Mouse (Mus musculus) testis, adult 10 weeks (tissue): ENCODE measurements around the gene Zkscan16. TPM values are rescaled to one million over a fixed set of nuclear protein-coding genes. Genes with fewer than 3 reads are reported as not detected.

Experiments used
- polyA plus RNA-seq: library from polyadenylated mRNA; stranded (reverse); fragments of 350-450 nt; fragmentation: Illumina TruSeq; extraction: RNeasy Lipid Tissue Mini Kit (QIAGEN cat#74804); gene quantifications from one replicate; pipeline ENCODE4 v1.2.3, GENCODE M21; 2014; ENCODE audit warnings: low read depth, low replicate concordance

Gene Zkscan16
- polyA plus RNA-seq, result 1.4 TPM

DNA sequence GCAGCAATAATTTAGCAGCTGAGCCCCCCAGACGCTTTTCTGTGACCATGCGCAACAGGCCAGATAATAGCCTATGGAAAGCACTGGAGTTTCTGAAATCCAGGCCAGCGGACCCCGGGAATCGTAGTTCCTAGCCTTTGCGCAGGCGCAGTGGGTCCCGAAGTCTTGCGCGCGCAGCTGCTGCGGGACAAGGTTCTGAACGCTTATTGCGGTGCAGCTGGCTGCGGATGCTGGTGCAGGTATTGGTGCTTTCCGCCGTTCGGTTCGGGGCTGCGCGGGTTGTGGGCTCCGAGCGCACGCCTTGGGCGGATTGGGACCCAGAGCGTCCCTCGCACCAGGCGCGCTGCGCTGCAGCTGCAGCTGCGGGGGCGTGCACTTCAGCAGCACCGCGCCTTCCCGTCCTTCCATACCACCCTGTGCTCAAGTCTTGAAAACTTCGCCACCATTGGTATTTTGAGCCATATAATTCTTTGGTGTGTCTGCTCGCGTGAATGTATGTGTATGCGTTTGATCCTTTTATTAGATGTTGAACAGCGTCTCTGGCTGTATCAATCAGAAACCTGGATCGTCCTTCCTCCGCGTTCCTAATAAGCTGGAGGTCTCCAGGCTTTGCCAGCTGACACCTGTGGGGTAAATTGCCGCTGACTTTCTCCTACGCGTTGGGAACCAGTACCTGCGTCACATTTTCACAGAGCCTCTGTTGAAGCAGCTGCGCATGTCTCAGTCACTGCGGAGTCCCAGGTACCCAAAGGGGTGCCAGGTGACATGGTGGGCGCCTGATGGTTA is at the start of gene Zkscan16:
Gene Zkscan16, plus strand, starts transcription at position 209 of the 786 bp plus-strand sequence.

DNA sequence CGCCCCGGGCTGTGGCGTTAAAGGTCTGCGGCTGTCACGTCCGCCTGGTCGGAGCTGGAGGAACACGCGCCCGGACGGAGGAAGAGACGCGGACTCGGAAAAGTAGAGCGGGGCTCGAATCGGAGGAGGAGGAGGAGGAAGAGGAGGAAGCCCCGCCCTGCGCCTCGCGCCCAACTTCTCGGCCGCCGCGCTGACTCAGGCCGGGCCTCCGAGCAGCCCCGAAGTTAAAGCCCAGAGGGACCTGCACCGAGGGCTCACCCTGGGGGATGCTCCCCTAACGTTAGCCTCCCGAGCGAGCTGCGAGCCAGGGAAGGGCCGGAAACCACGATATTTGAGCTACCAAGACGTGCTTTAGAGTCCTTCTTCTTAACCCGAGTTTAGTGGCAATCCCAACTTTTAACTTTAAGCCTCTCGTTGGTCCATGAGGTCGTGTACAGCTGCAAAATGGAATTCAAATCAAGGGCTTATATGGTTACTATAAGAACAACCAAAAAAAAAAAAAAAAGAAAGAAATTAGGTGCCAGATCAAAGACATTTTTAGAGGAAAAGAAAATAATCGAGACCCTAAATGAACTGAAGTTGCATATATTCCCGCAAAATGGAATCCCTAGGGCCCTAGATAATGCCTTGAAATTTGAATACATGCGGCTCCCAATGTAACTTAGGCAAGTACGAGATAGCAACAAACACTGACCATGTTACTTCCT is 30.6 kb upstream of the Zkscan16 start, which contains the start of gene Ecpas:
Gene Ecpas, minus strand, starts transcription at position 121 of the 707 bp plus-strand sequence.

DNA sequence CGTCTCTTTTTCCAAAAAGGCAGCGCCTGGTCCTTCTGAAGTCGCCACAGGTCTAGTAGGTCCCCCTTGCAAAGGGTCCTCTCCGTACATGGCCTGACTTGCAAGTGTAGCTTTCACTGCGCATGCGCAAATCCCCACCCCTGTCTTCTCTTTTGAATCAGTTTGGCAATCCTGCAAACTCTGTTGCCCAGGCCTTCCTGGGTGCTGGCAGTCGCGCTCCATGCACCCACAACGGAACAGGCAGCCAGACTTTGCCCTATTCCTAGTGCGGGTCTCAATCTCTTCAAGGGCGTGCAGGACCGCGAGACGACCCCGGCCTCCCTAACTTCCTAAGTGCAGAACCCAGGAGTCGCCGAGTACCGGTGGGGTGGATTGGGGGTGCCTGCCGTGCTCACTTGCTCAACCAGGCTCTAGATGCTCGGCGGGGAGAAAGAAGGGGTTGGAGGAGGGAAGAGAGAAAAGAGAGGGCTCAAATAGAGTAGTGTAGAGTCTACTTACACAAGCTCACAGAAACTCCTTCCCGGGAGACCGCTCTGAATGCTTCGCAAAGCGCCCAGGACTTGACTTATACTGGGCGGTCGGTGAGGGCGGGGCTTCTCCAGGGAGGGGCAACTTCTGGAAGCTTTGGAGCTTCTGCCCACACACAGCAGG is 43.2 kb downstream of the Zkscan16 start, which contains the start of gene Ptgr1:
Gene Ptgr1, minus strand, starts transcription at position 580 of the 651 bp plus-strand sequence.

GRCm38 (mm10) chr4:58994762-58995161 is 51.3 kb downstream of the Zkscan16 start, which contains the start of gene Dnajc25:
Dnajc25 (plus strand) TSS chr4:58995062.

DNA sequence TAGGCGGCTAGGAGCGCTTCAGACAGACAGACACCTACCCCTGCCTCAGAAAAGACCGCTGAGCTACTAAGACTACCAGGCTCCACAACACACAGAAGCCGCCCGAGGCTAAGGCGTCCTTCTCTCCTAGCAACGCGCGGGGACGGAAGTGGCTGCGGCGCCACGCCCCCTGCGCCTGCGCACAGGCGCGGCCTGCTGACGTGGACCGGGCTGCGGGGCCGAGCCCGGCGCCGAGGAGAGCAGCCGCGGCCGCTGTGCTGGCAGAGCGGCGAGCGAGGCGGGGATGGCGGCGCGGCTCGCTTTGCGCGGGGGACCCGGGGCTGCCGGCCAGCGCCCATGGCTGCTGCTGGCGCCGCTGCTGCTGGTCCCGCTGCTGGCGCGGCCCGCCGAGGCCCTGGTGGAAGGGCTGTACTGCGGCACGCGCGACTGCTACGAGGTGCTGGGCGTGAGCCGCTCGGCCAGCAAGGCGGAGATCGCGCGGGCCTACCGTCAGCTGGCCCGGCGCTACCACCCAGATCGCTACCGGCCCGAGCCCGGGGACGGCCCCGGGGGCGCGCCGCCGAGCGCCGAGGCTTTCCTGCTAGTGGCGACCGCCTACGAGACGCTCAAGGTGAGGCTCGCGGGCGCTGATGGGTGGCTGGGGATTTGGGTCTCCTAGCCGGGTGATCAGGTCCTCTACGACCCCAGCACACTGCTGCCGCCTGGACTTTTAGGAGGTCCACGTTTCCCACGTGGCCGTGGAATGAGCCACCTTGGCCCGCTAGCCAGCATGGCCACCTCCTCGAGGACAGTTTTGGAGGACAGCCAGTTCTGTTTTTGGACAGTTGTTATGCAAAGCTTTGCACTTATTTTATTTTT is 59.7 kb downstream of the Zkscan16 start, which contains the start of gene Gm20503:
Gene Gm20503, plus strand, starts transcription at position 263 of the 858 bp plus-strand sequence.

Other genes starting within 250 kb of the Zkscan16 start
- gene Olfr267, start 155.9 kb upstream of the Zkscan16 start, polyA plus RNA-seq, result 0.13 TPM
- 91.5 TPM for gene Ecpas, start 30.9 kb upstream of the Zkscan16 start, polyA plus RNA-seq
- gene Ptgr1, start 43.5 kb downstream of the Zkscan16 start, polyA plus RNA-seq, result 11.8 TPM
- 21.1 TPM for gene Dnajc25, start 51.4 kb downstream of the Zkscan16 start, polyA plus RNA-seq
- gene Gm20503, start 59.6 kb downstream of the Zkscan16 start, polyA plus RNA-seq, result not detected
- 50.9 TPM for gene Gng10, start 91.5 kb downstream of the Zkscan16 start, polyA plus RNA-seq
- 18.7 TPM for gene AI481877, start 195.4 kb downstream of the Zkscan16 start, polyA plus RNA-seq
- gene Ugcg, start 245.6 kb downstream of the Zkscan16 start, polyA plus RNA-seq, result 22.6 TPM